Mouse (Mus musculus): Measurements from ENCODE around the gene Crybg3.

- no peak for TF ChIP-seq CTCF (IDR thresholded peaks at IDR 0.05; ENCODE audit: low read depth)
- no peak for TF ChIP-seq EP300 (IDR thresholded peaks at IDR 0.05; ENCODE audit: low read depth)
Measured at GRCm38 (mm10) chr16:59526939-59527338, 73.8 kb downstream of the Crybg3 start.

Data from liver, embryonic 14.5 days (tissue).